Mouse (Mus musculus): ENCODE data around the gene Olfr1463.

Olfr1463 gene

DNA sequence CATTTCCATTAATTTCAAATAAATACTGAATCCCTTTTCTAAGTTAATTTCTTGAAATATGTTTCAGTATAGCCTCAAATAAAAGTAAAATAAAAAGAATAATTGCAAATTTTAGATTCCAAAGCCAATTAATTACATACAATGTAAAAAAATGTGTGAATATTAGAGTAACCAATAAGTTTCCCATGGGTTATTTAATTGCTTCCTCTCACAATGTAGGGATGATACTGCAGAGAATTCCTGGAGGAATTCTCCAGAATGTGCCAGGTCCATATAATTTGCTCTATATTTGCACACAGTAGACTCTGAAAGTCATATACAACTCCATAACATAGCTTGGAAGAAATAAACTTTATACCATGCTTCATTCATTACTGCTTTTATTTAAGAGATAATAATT is at the start of gene Olfr1463:
Gene Olfr1463, plus strand, starts transcription at position 301 of the 400 bp plus-strand sequence.
- no peak for DNase-seq

- no peak for DNase-seq
These were observed 45.7 kb upstream of the Olfr1463 start, which contains the start of gene Olfr1462 for GRCm38 (mm10) chr19:13185434-13185833. Gene Olfr1462, plus strand, starts transcription at chr19:13185734.

GRCm38 (mm10) chr19:13221666-13222065 is 9.5 kb upstream of the Olfr1463 start:
- DNase-seq: no peak

All from kidney, postnatal 10 days (tissue).